Mouse (Mus musculus) intestine, embryonic 15.5 days (tissue): ENCODE measurements around the gene Pacs1. TPM values are rescaled to one million over a fixed set of nuclear protein-coding genes. Genes with fewer than 3 reads are reported as not detected.

Experiments
- ATAC-seq: fragments of 200-750 bp; cut with Nextera tagmentation; 2 replicates; pipeline ENCODE4 v1.8.0; 2017; ENCODE audit warnings: moderate TSS enrichment, moderate library complexity
- H3K27ac ChIP-seq: fragments of 300-500 bp; sonication (generic); 2 replicates; pipeline ENCODE4 v1.5.1; 2015; ENCODE audit warnings: mild to moderate bottlenecking, inconsistent platforms
- H3K27me3 ChIP-seq: fragments of 300-500 bp; sonication (generic); replicated peaks from 2 replicates; pipeline ENCODE4 v1.6.1; 2015; ENCODE audit warnings: inconsistent platforms
- H3K36me3 ChIP-seq: fragments of 300-500 bp; sonication (generic); 2 replicates; pipeline ENCODE4 v1.6.1; 2015; ENCODE audit warnings: inconsistent platforms
- H3K4me1 ChIP-seq: fragments of 300-500 bp; sonication (generic); replicated peaks from 2 replicates; pipeline ENCODE4 v1.6.1; 2015; ENCODE audit warnings: inconsistent platforms
- H3K4me2 ChIP-seq: fragments of 300-500 bp; sonication (generic); replicated peaks from 2 replicates; pipeline ENCODE4 v1.6.1; 2015; ENCODE audit warnings: mild to moderate bottlenecking, inconsistent platforms
- H3K4me3 ChIP-seq: fragments of 300-500 bp; sonication (generic); replicated peaks from 2 replicates; pipeline ENCODE4 v1.5.1; 2015; ENCODE audit warnings: inconsistent platforms
- H3K9ac ChIP-seq: fragments of 300-500 bp; sonication (generic); 2 replicates; pipeline ENCODE4 v1.6.1; 2015; ENCODE audit warnings: inconsistent platforms
- H3K9me3 ChIP-seq: fragments of 300-500 bp; sonication (generic); 2 replicates; pipeline ENCODE4 v1.6.1; 2016; ENCODE audit warnings: inconsistent platforms
- WGBS: fragments of 180-500 bp; shearing (Covaris S2); methylation state at CpG from one replicate; pipeline ENCODE4 v1.1.7; 2015; 5-methylcytosine and 5-hydroxymethylcytosine counted together
- polyA plus RNA-seq: library from polyadenylated mRNA; unstranded; fragments of >200 nt; fragmentation: Nextera tagmentation; extraction: Ambion mirVana; gene quantifications from 2 replicates; pipeline ENCODE4 v1.2.1, GENCODE M21; 2015

Gene Pacs1
- polyA plus RNA-seq, 1 experiment from 2014 or later = 15.8 TPM

GRCm38 (mm10) chr19:5107556-5108270 lies 165.2 kb downstream of the Pacs1 start:
- peak; percentile 9; the same call in 1 of the 2 replicates for ATAC-seq
- Histone ChIP-seq H3K36me3 (peaks cover 41% of the 10 kb centered on the region), H3K27ac (peak overlapping the region; percentile 29; the same call in 1 of the 2 replicates), H3K9ac (peak overlapping the region; percentile 4; the same call in 1 of the 2 replicates), H3K4me2 (peak overlapping the region; percentile 85), H3K27me3 (no peaks in the 10 kb centered on the region), H3K4me3 (no peak overlapping the region; the same call in 1 of the 2 replicates), H3K4me1 (peaks cover 19% of the 10 kb centered on the region), H3K9me3 (no peaks in the 10 kb centered on the region)
- 64% methylated on average over 18 of the region's 18 CpGs for whole genome bisulfite sequencing

DNA sequence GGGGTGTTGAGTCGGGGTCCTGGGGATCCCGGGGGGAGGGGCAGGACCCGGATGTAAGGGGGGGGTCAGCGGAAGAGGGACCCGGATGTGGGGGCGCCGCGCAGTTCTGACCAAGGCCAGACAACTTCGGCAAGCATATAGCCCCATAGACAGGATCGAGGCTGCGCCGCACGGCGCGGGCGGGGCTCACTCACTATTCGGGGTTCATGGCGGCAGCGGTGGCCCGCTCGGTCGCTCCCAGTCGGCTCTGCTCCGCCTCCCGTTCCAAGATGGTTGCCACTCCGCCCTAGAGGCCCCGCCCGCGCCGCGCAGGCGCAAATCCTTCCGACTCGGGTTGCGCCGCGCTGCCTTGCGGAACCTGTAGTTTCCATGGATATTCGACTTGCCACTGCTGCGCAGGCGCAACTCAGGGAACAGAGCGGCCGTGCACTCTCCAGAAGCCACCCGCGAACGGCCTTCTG lies 166.2 kb downstream of the Pacs1 start, which contains the start of gene Rab1b:
Rab1b (minus strand) TSS at position 342 of the 461 bp plus-strand sequence.
- Histone ChIP-seq H3K27ac (peak within 1 kb of the TSS; percentile 96), H3K4me2 (peak within 1 kb of the TSS; percentile 85), H3K36me3 (peaks cover 48% of the 10 kb centered on the region), H3K9ac (peak within 1 kb of the TSS; percentile 64), H3K4me1 (peaks cover 19% of the 10 kb centered on the region), H3K27me3 (no peaks in the 10 kb centered on the region), H3K4me3 (peak within 1 kb of the TSS; percentile 65), H3K9me3 (no peaks in the 10 kb centered on the region)
- WGBS = under 1% methylated on average over 46 of the region's 46 CpGs
- ATAC-seq = peak; percentile 94

GRCm38 (mm10) chr19:5106074-5106473 lies 166.8 kb downstream of the Pacs1 start:
- 0 out of 2 replicates have a peak, but pooled peaks have one; percentile 3 for ATAC-seq
- Histone ChIP-seq H3K4me1 (peaks cover 19% of the 10 kb centered on the region), H3K9ac (peak overlapping the region; percentile 64), H3K9me3 (no peaks in the 10 kb centered on the region), H3K4me2 (peak overlapping the region; percentile 85), H3K27me3 (no peaks in the 10 kb centered on the region), H3K4me3 (peak overlapping the region; percentile 65), H3K36me3 (peaks cover 49% of the 10 kb centered on the region), H3K27ac (peak overlapping the region; percentile 96)
- 5% methylated on average over 9 of the region's 9 CpGs for WGBS

DNA sequence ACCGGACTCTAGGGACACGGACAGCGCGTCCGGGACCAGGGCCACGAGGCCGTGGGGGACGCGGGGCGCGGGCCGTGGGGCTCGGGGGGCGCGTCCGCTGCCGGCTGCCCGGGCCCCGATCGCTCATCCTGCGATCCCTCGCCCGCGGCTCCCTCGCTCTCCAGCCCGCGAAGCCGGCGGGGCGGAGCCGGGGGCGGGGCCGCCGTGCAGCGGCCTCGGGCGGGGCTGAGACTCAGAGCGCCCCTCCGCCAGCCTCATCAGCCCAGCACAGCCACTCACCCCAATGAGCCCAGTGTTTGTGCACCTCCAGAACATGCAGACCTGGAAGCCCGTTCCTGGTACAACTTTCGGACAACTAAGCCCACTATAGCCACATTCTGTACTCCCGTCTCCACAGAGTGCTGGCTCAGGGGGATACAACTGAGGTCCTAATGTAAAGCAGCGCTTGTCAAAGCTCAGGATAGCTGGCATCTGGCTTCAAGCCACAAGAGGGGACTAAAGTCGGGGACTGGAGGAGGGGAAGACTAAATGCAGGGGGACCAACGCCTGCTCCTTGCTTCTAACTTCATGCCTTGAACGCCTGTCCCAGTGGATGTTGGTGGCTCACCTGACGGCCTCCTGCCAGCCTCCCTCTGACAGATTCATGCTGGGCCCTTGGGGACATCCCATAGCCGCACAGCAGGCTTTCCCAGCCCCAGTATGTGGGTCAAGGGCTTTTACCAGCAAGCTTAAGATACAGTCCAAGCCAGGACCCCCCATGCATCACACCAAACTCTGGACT lies 174.4 kb downstream of the Pacs1 start, which contains the start of gene Cnih2:
Cnih2 (minus strand) TSS at position 159 of the 781 bp plus-strand sequence.
- peak; percentile 73 for ATAC-seq
- no peaks in the 10 kb centered on the region for H3K27me3 ChIP-seq
- no peak within 1 kb of the TSS for H3K27ac ChIP-seq
- H3K36me3 ChIP-seq = peaks cover 37% of the 10 kb centered on the region
- WGBS = 5% methylated on average over 38 of the region's 48 CpGs
- H3K4me2 ChIP-seq = peak within 1 kb of the TSS; percentile 100
- peaks cover 36% of the 10 kb centered on the region for H3K4me1 ChIP-seq
- no peaks in the 10 kb centered on the region for H3K9me3 ChIP-seq
- H3K9ac ChIP-seq = peak within 1 kb of the TSS; percentile 75
- H3K4me3 ChIP-seq = peak within 1 kb of the TSS; percentile 58

GRCm38 (mm10) chr19:5097521-5098362 lies 175.2 kb downstream of the Pacs1 start:
- Histone ChIP-seq H3K4me2 (peak overlapping the region; percentile 100), H3K9me3 (no peaks in the 10 kb centered on the region), H3K27me3 (no peaks in the 10 kb centered on the region), H3K36me3 (peaks cover 35% of the 10 kb centered on the region), H3K4me3 (peak overlapping the region; percentile 58), H3K27ac (no peak overlapping the region), H3K9ac (peak overlapping the region; percentile 75), H3K4me1 (peaks cover 36% of the 10 kb centered on the region)
- ATAC-seq = no peak
- 6% methylated on average over 31 of the region's 31 CpGs for WGBS

- Histone ChIP-seq H3K27me3 (no peaks in the 10 kb centered on the region), H3K9ac (peak overlapping the region; percentile 23; the same call in 1 of the 2 replicates), H3K4me1 (peaks cover 36% of the 10 kb centered on the region), H3K36me3 (peaks cover 36% of the 10 kb centered on the region), H3K4me3 (no peak overlapping the region), H3K9me3 (no peaks in the 10 kb centered on the region), H3K27ac (no peak overlapping the region), H3K4me2 (no peak overlapping the region)
- ATAC-seq = no peak
- WGBS = 12% methylated on average over 9 of the region's 9 CpGs
Observed at GRCm38 (mm10) chr19:5095887-5096474, 176.9 kb downstream of the Pacs1 start.

GRCm38 (mm10) chr19:5094746-5095417 lies 178.0 kb downstream of the Pacs1 start:
- no peaks in the 10 kb centered on the region for H3K27me3 ChIP-seq
- H3K4me3 ChIP-seq = no peak overlapping the region
- H3K36me3 ChIP-seq = peaks cover 36% of the 10 kb centered on the region
- peak overlapping the region; percentile 19; the same call in 1 of the 2 replicates for H3K4me2 ChIP-seq
- WGBS = 47% methylated on average over 11 of the region's 11 CpGs
- H3K9me3 ChIP-seq = no peaks in the 10 kb centered on the region
- peak; percentile 21 for ATAC-seq
- no peak overlapping the region for H3K9ac ChIP-seq
- no peak overlapping the region for H3K27ac ChIP-seq
- H3K4me1 ChIP-seq = peaks cover 36% of the 10 kb centered on the region

- ATAC-seq = peak; percentile 76
- under 1% methylated on average over 21 of the region's 21 CpGs for WGBS
- H3K4me2 ChIP-seq = peak overlapping the region; percentile 19; the same call in 1 of the 2 replicates
Observed at GRCm38 (mm10) chr19:5094243-5094632, 178.7 kb downstream of the Pacs1 start.

DNA sequence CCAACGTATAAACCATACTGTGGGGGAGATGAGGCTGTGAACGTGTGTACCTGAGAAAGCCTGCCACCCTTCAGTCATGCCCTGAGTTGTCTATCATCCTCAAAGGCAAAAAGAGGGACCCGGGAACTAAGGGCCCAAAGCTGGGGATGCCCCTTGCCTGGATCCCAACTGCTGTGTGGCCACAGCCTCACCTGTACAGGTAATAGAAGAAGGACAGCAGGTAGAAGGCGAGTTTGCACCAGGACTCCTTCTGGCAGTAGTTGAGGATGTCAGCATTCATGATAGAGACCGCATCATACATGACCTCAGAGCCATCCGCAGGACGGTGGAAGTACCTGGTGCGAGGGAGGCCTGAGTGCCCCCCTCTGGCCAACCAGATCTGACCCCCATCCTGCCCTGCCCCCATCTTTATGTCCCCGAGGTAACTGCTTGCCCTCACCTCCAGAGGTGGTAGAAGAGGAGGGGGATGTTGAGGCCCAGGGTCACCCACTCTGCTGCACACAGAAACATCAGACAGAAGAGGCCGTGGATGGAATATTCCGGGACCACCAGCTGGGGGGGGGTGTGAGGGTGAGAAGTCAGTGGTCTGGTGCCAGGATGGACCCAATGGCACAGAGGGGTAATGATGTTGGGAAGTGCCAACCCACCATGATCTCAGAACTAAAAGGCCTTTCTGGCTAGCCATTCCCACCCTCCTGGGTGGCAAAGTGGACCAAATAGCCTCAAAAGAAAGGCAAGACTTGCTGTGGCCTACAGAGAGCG lies 179.3 kb downstream of the Pacs1 start:
- Histone ChIP-seq H3K9me3 (no peaks in the 10 kb centered on the region), H3K4me1 (peaks cover 43% of the 10 kb centered on the region), H3K27me3 (no peaks in the 10 kb centered on the region), H3K4me3 (no peak overlapping the region), H3K9ac (no peak overlapping the region), H3K36me3 (peaks cover 31% of the 10 kb centered on the region), H3K27ac (no peak overlapping the region), H3K4me2 (no peak overlapping the region)
- peak; percentile 2; the same call in 1 of the 2 replicates for ATAC-seq
- WGBS = 71% methylated on average over 12 of the region's 12 CpGs

More at GRCm38 (mm10) chr19:5094243-5094632, 178.7 kb downstream of the Pacs1 start:
- no peak overlapping the region for H3K27ac ChIP-seq
- H3K9me3 ChIP-seq = no peaks in the 10 kb centered on the region
- peaks cover 33% of the 10 kb centered on the region for H3K36me3 ChIP-seq
- no peak overlapping the region for H3K4me3 ChIP-seq
- H3K9ac ChIP-seq = no peak overlapping the region
- H3K27me3 ChIP-seq = no peaks in the 10 kb centered on the region
- H3K4me1 ChIP-seq = peaks cover 41% of the 10 kb centered on the region

- Histone ChIP-seq H3K4me1 (peaks cover 37% of the 10 kb centered on the region), H3K9ac (no peak overlapping the region), H3K4me3 (no peak overlapping the region), H3K27me3 (no peaks in the 10 kb centered on the region), H3K27ac (no peak overlapping the region), H3K4me2 (no peak overlapping the region), H3K36me3 (peaks cover 31% of the 10 kb centered on the region), H3K9me3 (no peaks in the 10 kb centered on the region)
- no peak for ATAC-seq
- WGBS = 86% methylated on average over 10 of the region's 10 CpGs
Observed at GRCm38 (mm10) chr19:5092083-5092482, 180.8 kb downstream of the Pacs1 start.
